Mouse (Mus musculus): ENCODE results near the gene Syn3. TPM values are rescaled to one million over a fixed set of nuclear protein-coding genes. Genes with fewer than 3 reads are reported as not detected.

The Syn3 gene
- polyA plus RNA-seq, 1 experiment, result 25.2 TPM

DNA sequence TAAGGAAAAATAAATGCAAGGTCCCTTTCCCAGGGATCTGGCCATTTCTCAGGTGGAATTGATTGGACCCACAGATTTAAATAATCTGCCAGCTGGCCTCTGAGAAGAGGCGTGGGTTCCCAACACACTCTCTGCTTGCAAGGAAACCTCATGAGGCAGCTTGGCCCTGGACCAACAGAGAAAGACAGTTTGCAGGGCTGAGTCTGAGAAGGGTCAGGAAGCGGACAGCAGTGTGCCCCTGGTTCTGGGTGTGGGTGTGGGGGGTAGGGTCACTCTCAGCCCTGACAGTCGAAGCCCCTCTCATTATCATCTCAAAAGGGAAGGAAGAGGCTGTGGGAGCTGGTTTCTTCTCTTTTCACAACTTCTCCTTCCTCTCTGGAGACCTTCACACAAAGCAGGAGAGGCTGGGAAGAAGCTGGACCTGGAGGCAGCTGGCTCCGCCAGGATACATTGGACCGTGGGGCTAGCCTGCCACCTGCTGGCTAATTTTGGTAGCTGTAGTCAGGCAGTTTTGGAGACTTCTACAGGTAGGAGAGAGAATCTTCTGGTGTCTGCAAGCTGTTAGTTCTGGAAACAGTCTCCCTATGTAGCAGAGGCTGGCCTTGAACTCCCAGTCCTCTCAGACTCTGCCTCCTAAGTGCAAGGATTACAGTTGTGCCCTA, 35.0 kb downstream of the Syn3 start:
- DNase-seq (ENCODE audit: low read depth), result peak; percentile 86
- TF ChIP-seq CTCF (IDR thresholded peaks at IDR 0.05; ENCODE audit: borderline replicate concordance, extremely low read depth, insufficient read depth, insufficient read length), result peak; percentile 92
- TF ChIP-seq POLR2A (IDR thresholded peaks at IDR 0.05; ENCODE audit: borderline replicate concordance, extremely low read depth, insufficient read depth, insufficient read length, poor library complexity, severe bottlenecking), result no peak

DNA sequence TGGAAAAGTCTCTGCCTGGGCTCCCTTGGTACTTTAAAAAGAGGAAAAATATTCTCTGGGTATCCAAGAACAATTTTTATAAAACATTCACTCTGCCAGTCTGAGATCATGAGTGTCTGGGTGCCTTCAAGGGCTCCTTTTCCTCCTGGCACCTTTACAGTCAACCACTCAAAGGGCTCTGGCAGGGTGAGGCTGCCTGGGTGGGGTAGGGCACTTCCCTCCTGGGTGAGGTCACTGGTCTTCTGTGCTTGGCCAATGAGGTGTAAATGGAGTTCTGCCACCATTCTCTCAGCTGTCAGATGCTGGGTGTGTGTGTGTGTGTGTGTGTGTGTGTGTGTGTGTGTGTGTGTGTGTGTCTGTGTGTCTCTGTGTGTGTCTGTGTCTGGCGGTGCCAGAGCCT, 39.1 kb downstream of the Syn3 start:
- DNase-seq (ENCODE audit: low read depth), result peak; percentile 82
- TF ChIP-seq POLR2A (IDR thresholded peaks at IDR 0.05; ENCODE audit: borderline replicate concordance, extremely low read depth, insufficient read depth, insufficient read length, poor library complexity, severe bottlenecking) (no peak), CTCF (IDR thresholded peaks at IDR 0.05; ENCODE audit: borderline replicate concordance, extremely low read depth, insufficient read depth, insufficient read length) (no peak)

DNA sequence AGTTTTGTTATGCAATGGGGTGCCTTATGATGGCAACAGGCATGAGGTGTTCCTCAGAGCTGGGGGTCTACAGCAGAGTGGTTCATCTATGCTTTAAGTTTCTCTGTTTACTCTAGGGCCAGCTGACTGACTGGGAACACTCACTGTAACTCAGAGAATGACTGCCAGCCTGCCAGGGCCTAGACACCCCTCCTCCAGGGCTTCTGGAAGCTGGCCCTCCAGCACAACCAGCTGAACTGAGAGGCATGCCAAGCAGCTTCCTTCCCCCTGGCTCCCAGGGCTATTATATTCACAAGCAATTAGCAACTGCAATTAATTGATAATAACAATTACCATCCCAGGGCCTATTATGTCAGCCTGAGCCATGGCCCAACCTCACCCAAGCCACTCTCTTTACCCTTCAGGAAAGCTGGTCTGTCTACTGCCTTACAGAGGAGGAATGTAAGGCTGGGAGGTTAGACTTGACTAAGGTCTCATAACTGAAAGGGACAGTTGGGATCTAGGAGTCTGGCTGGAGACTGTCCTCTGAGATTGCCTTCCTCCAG, 41.0 kb downstream of the Syn3 start:
- DNase-seq (ENCODE audit: low read depth), result peak; percentile 90
- TF ChIP-seq POLR2A (IDR thresholded peaks at IDR 0.05; ENCODE audit: borderline replicate concordance, extremely low read depth, insufficient read depth, insufficient read length, poor library complexity, severe bottlenecking), result no peak
- no peak for TF ChIP-seq CTCF (IDR thresholded peaks at IDR 0.05; ENCODE audit: borderline replicate concordance, extremely low read depth, insufficient read depth, insufficient read length)

GRCm38 (mm10) chr10:86457195-86457594, 41.5 kb downstream of the Syn3 start:
- DNase-seq (ENCODE audit: low read depth), result peak; percentile 82
- TF ChIP-seq POLR2A (IDR thresholded peaks at IDR 0.05; ENCODE audit: borderline replicate concordance, extremely low read depth, insufficient read depth, insufficient read length, poor library complexity, severe bottlenecking) (no peak), CTCF (IDR thresholded peaks at IDR 0.05; ENCODE audit: borderline replicate concordance, extremely low read depth, insufficient read depth, insufficient read length) (no peak)

DNA sequence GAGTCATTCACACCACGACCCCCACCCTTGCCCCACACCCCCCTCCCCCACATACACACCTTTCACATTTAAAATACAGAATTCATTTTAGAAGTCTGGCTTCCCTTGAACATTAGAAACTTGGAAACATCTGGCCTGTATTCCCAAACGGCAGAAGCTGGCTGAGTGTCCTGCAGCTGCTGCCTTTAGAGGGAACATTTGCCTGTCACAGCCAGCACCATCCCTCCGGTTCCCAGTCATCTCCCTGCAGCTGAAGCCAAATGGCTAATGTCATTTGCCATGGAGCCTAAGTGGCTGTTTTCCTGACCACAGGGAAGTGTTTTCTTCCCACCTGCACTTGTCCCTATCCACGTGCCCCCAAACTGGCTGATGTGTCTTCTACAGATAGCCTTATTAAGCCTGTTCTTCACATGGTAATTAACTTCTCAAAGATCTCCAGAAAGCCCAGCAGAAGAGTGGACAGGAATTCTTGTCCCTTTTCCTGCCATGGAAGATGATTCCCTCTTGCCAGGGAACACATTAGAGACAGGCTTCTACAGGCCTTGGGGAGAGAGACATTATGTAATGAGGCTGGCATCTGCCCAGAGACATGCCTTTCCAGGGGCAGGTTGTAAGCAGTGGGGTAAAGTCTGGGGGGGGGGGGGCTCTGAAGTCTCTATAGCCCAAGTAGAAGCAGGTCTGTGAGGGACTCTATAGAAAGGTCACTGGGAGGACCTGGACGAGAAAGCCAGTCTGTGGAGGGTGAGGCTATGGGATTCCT, 43.2 kb downstream of the Syn3 start:
- no peak for TF ChIP-seq POLR2A (IDR thresholded peaks at IDR 0.05; ENCODE audit: borderline replicate concordance, extremely low read depth, insufficient read depth, insufficient read length, poor library complexity, severe bottlenecking)
- TF ChIP-seq CTCF (IDR thresholded peaks at IDR 0.05; ENCODE audit: borderline replicate concordance, extremely low read depth, insufficient read depth, insufficient read length), result no peak
- no peak for DNase-seq (ENCODE audit: low read depth)

GRCm38 (mm10) chr10:86452326-86452995, 46.2 kb downstream of the Syn3 start:
- TF ChIP-seq CTCF (IDR thresholded peaks at IDR 0.05; ENCODE audit: borderline replicate concordance, extremely low read depth, insufficient read depth, insufficient read length) (peak; percentile 68; the same call in 1 of the 2 replicates), POLR2A (IDR thresholded peaks at IDR 0.05; ENCODE audit: borderline replicate concordance, extremely low read depth, insufficient read depth, insufficient read length, poor library complexity, severe bottlenecking) (no peak)
- DNase-seq (ENCODE audit: low read depth), result peak; percentile 83

DNA sequence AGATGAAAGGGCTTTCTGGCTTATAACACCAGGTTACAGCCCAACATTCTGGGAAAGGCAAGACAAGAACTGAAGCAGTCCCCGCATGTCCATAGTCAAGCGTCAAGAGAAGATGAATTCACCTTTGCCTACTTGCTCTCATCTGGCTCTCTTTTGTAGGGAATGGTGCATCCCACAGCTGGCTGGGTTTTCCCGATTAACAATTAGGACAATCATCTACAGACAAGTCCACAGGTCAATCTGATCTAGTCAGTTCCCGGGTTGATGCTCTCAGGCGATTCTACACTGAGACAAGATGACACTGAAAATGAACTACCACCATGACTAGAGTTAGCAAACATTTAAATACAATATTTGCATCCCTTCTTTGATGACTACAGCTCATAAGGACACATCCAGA, 47.4 kb downstream of the Syn3 start:
- TF ChIP-seq POLR2A (IDR thresholded peaks at IDR 0.05; ENCODE audit: borderline replicate concordance, extremely low read depth, insufficient read depth, insufficient read length, poor library complexity, severe bottlenecking), result no peak
- no peak for TF ChIP-seq CTCF (IDR thresholded peaks at IDR 0.05; ENCODE audit: borderline replicate concordance, extremely low read depth, insufficient read depth, insufficient read length)
- DNase-seq (ENCODE audit: low read depth), result no peak

DNA sequence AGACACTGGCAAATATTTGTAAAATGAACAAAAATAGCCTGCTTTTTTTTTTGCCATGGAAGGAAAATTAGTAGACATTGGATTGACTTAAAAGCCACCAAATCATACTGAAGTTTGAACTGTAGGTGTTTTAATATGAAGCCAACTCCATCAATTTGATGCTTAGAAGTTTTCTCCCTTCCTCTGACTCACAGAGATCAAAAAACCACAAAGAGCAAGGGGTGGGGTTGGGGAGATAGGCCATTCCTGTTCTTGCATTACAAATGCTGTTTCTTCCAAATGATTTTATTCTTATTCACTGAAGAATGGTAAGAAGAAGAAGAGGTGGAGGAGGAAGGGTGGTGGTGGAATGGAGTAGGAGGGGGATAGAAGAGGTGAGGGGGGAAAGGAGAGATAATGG, 52.0 kb downstream of the Syn3 start:
- no peak for DNase-seq (ENCODE audit: low read depth)
- TF ChIP-seq CTCF (IDR thresholded peaks at IDR 0.05; ENCODE audit: borderline replicate concordance, extremely low read depth, insufficient read depth, insufficient read length) (no peak), POLR2A (IDR thresholded peaks at IDR 0.05; ENCODE audit: borderline replicate concordance, extremely low read depth, insufficient read depth, insufficient read length, poor library complexity, severe bottlenecking) (no peak)

GRCm38 (mm10) chr10:86445207-86445606, 53.5 kb downstream of the Syn3 start:
- TF ChIP-seq POLR2A (IDR thresholded peaks at IDR 0.05; ENCODE audit: borderline replicate concordance, extremely low read depth, insufficient read depth, insufficient read length, poor library complexity, severe bottlenecking) (no peak), CTCF (IDR thresholded peaks at IDR 0.05; ENCODE audit: borderline replicate concordance, extremely low read depth, insufficient read depth, insufficient read length) (no peak)
- no peak for DNase-seq (ENCODE audit: low read depth)

DNA sequence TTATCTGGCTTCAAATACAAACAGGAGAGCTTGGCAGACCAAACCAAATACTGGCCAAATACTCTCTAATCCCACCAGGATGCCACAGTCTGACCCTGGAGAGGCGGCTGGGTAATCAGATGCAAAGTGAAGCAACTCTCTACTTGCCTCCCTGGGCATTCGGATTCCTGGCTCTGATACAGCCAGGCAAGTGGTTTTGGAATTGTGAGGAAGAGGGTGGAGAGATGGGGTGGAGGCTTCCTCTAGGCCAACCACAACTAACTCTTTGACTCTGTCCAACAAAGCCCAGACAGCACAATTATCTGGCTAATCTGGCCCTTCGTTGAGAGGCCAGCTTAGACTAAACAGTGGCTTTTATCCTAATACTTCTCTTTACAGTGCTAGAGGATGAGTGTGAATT, 54.0 kb downstream of the Syn3 start:
- TF ChIP-seq POLR2A (IDR thresholded peaks at IDR 0.05; ENCODE audit: borderline replicate concordance, extremely low read depth, insufficient read depth, insufficient read length, poor library complexity, severe bottlenecking), result no peak
- TF ChIP-seq CTCF (IDR thresholded peaks at IDR 0.05; ENCODE audit: borderline replicate concordance, extremely low read depth, insufficient read depth, insufficient read length), result no peak
- DNase-seq (ENCODE audit: low read depth), result no peak

DNA sequence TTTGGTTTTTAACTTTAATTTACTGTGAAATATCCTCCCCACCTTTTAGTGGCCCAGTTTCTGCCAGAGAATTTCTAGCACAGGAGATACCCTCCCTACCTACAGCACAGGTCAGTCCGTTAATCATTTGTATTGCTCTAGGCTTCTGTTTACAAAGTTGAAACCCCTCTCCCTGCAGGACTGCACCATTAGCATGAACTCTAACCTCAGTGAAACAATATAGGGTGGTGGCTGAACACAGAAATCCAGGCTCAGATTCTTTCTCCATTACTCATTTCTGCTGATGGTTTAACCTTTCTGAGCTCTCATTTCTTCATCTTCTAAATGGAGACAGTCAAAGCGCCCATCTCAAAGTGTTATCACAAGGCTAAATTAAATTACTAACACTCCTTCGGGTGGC, 56.9 kb downstream of the Syn3 start:
- no peak for DNase-seq (ENCODE audit: low read depth)
- TF ChIP-seq POLR2A (IDR thresholded peaks at IDR 0.05; ENCODE audit: borderline replicate concordance, extremely low read depth, insufficient read depth, insufficient read length, poor library complexity, severe bottlenecking), result no peak
- no peak for TF ChIP-seq CTCF (IDR thresholded peaks at IDR 0.05; ENCODE audit: borderline replicate concordance, extremely low read depth, insufficient read depth, insufficient read length)
